Mouse (Mus musculus): ENCODE measurements around the gene Adcy9.

The Adcy9 gene

GRCm38 (mm10) chr16:4394991-4395590 is 25.2 kb downstream of the Adcy9 start:
- no peak for DNase-seq (ENCODE audit: inconsistent age in 2 of 2, low spot score in 1 of 2)

- peak in 1 of 2 experiments; percentile 60 for DNase-seq (ENCODE audit: inconsistent age in 2 of 2, low spot score in 1 of 2)
Observed at GRCm38 (mm10) chr16:4383473-4384038, 36.7 kb downstream of the Adcy9 start.

GRCm38 (mm10) chr16:4382406-4382805 is 37.9 kb downstream of the Adcy9 start:
- peak in 1 of 2 experiments; percentile 62 for DNase-seq (ENCODE audit: inconsistent age in 2 of 2, low spot score in 1 of 2)

- peak in 1 of 2 experiments; percentile 83 for DNase-seq (ENCODE audit: inconsistent age in 2 of 2, low spot score in 1 of 2)
Observed at GRCm38 (mm10) chr16:4381487-4381886, 38.8 kb downstream of the Adcy9 start.

- DNase-seq (ENCODE audit: inconsistent age in 2 of 2, low spot score in 1 of 2), result peak in 1 of 2 experiments; percentile 62
Observed at GRCm38 (mm10) chr16:4378788-4379187, 41.5 kb downstream of the Adcy9 start.

GRCm38 (mm10) chr16:4377556-4377955 is 42.7 kb downstream of the Adcy9 start:
- DNase-seq (ENCODE audit: inconsistent age in 2 of 2, low spot score in 1 of 2), result peak; percentile 73 to 93

GRCm38 (mm10) chr16:4374780-4375380 is 45.4 kb downstream of the Adcy9 start:
- peak; percentile 86 to 95 for DNase-seq (ENCODE audit: inconsistent age in 2 of 2, low spot score in 1 of 2)

GRCm38 (mm10) chr16:4374270-4374669 is 46.0 kb downstream of the Adcy9 start:
- no peak for DNase-seq (ENCODE audit: inconsistent age in 2 of 2, low spot score in 1 of 2)

- DNase-seq (ENCODE audit: inconsistent age in 2 of 2, low spot score in 1 of 2), result no peak
Observed at GRCm38 (mm10) chr16:4371039-4371438, 49.3 kb downstream of the Adcy9 start.

GRCm38 (mm10) chr16:4370141-4370541 is 50.2 kb downstream of the Adcy9 start:
- peak; percentile 94 to 97 for DNase-seq (ENCODE audit: inconsistent age in 2 of 2, low spot score in 1 of 2)

- DNase-seq (ENCODE audit: inconsistent age in 2 of 2, low spot score in 1 of 2), result peak in 1 of 2 experiments; percentile 37
Observed at GRCm38 (mm10) chr16:4367930-4368329, 52.4 kb downstream of the Adcy9 start.

- peak in 1 of 2 experiments; percentile 45 for DNase-seq (ENCODE audit: inconsistent age in 2 of 2, low spot score in 1 of 2)
Observed at GRCm38 (mm10) chr16:4367291-4367690, 53.0 kb downstream of the Adcy9 start.

- DNase-seq (ENCODE audit: inconsistent age in 2 of 2, low spot score in 1 of 2), result peak in 1 of 2 experiments; percentile 38
Observed at GRCm38 (mm10) chr16:4366671-4367070, 53.6 kb downstream of the Adcy9 start.

GRCm38 (mm10) chr16:4363341-4364116 is 56.8 kb downstream of the Adcy9 start:
- peak in 1 of 2 experiments; percentile 69 for DNase-seq (ENCODE audit: inconsistent age in 2 of 2, low spot score in 1 of 2)

- peak in 1 of 2 experiments; percentile 51 for DNase-seq (ENCODE audit: inconsistent age in 2 of 2, low spot score in 1 of 2)
Observed at GRCm38 (mm10) chr16:4355260-4356043, 64.8 kb downstream of the Adcy9 start.

GRCm38 (mm10) chr16:4342579-4342978 is 77.7 kb downstream of the Adcy9 start:
- no peak for DNase-seq (ENCODE audit: inconsistent age in 2 of 2, low spot score in 1 of 2)

- peak; percentile 51 to 81 for DNase-seq (ENCODE audit: inconsistent age in 2 of 2, low spot score in 1 of 2)
Observed at GRCm38 (mm10) chr16:4341316-4342062, 78.8 kb downstream of the Adcy9 start.

GRCm38 (mm10) chr16:4339216-4339615 is 81.1 kb downstream of the Adcy9 start:
- DNase-seq (ENCODE audit: inconsistent age in 2 of 2, low spot score in 1 of 2), result peak in 1 of 2 experiments; percentile 37

- peak in 1 of 2 experiments; percentile 45 for DNase-seq (ENCODE audit: inconsistent age in 2 of 2, low spot score in 1 of 2)
Observed at GRCm38 (mm10) chr16:4337269-4337668, 83.0 kb downstream of the Adcy9 start.

- no peak for DNase-seq (ENCODE audit: inconsistent age in 2 of 2, low spot score in 1 of 2)
Observed at GRCm38 (mm10) chr16:4333788-4334187, 86.5 kb downstream of the Adcy9 start.
